Mouse (Mus musculus) Patski (cell line): ENCODE results near the gene Crb3. TPM values are rescaled to one million over a fixed set of nuclear protein-coding genes. Genes with fewer than 3 reads are reported as not detected.

ENCODE experiments used
- ATAC-seq: fragments of 100-300 bp; one replicate; pipeline ENCODE4 v1.8.0; 2021
- CTCF ChIA-PET: fragments of 350-600 bp; sonication (Branson Sonifier 250); formaldehyde crosslinking; loops from one replicate; lab custom pipeline; 2022; ENCODE audit warnings: inconsistent platforms; lab: Charles Lee
- POLR2A ChIA-PET: fragments of 350-600 bp; sonication (Branson Sonifier 250); formaldehyde crosslinking; loops from one replicate; lab custom pipeline; 2022; ENCODE audit warnings: antibody characterized with exemption, inconsistent platforms; lab: Charles Lee
- DNase-seq: peaks from one replicate; pipeline ENCODE4 v3.0.0-alpha.2; 2011; ENCODE audit warnings: low read depth, low spot score
- H3K27me3 ChIP-seq: fragments of 371-371 bp; one replicate; pipeline ENCODE4 v1.5.1; 2021
- CTCF ChIP-seq: fragments of 100-300 bp; IDR thresholded peaks from one replicate; pipeline ENCODE4 v1.5.1; 2021
- in situ Hi-C: fragments of 300-500 bp; cut with MboI; formaldehyde crosslinking; loops from 3 replicates; pipeline ENCODE4 v1.11.1; 2018; ENCODE audit warnings: low pct_unique_long_range_greater_than_20kb, mixed read lengths
- polyA plus RNA-seq: library from polyadenylated mRNA; unstranded; gene quantifications from one replicate; pipeline ENCODE4 v1.2.3, GENCODE M21; 2021

Gene Crb3
- 31.4 TPM for polyA plus RNA-seq

GRCm38 (mm10) chr17:57058891-57059485, at the start of gene Crb3:
Gene Crb3, plus strand, starts transcription at chr17:57059105.
- TF ChIP-seq CTCF, result no peak
- DNase-seq (no peak), ATAC-seq (no peak)
- CTCF ChIA-PET, result no interaction called here
- POLR2A ChIA-PET, result no interaction called here
- no peaks in the 10 kb centered on the region for H3K27me3 ChIP-seq
- in situ Hi-C loops, result no loop called here

- no peak for DNase-seq
- CTCF ChIA-PET, result interaction anchor here (0.7 kb wide), 1 partner anchor 14 kb away, joined by 4 read pairs; the partner anchor contains the start of gene Alkbh7
- no peak for TF ChIP-seq CTCF
- no peaks in the 10 kb centered on the region for H3K27me3 ChIP-seq
- in situ Hi-C loops, result no loop called here
- POLR2A ChIA-PET, result no interaction called here
- peak; percentile 28 for ATAC-seq
Measured at GRCm38 (mm10) chr17:57010911-57011235, 48.0 kb upstream of the Crb3 start.

GRCm38 (mm10) chr17:57011236-57012141, 47.4 kb upstream of the Crb3 start, which contains the start of the genes Gtf2f1 and Gm17949:
Gene Gtf2f1, minus strand, starts transcription at chr17:57011288.
Gene Gm17949, plus strand, starts transcription at chr17:57011469.
- H3K27me3 ChIP-seq, result no peaks in the 10 kb centered on the region
- TF ChIP-seq CTCF, result no peak
- ATAC-seq, result peak; percentile 87
- in situ Hi-C loops, result no loop called here
- DNase-seq, result peak; percentile 99
- CTCF ChIA-PET, result interaction anchor here (0.7 kb wide), 1 partner anchor 14 kb away, joined by 4 read pairs; the partner anchor contains the start of gene Alkbh7
- POLR2A ChIA-PET, result no interaction called here

GRCm38 (mm10) chr17:57012245-57012795, 46.6 kb upstream of the Crb3 start:
- DNase-seq, result no peak
- CTCF ChIA-PET, result no interaction called here
- H3K27me3 ChIP-seq, result no peaks in the 10 kb centered on the region
- POLR2A ChIA-PET, result no interaction called here
- TF ChIP-seq CTCF, result no peak
- ATAC-seq, result no peak
- in situ Hi-C loops, result no loop called here

- ChIA-PET POLR2A (no interaction called here), CTCF (no interaction called here)
- no peak for ATAC-seq
- in situ Hi-C loops, result no loop called here
- no peak for DNase-seq
- TF ChIP-seq CTCF, result no peak
- H3K27me3 ChIP-seq, result no peaks in the 10 kb centered on the region
Measured at GRCm38 (mm10) chr17:57019693-57020092, 39.2 kb upstream of the Crb3 start.

GRCm38 (mm10) chr17:57020960-57021359, 37.9 kb upstream of the Crb3 start:
- ATAC-seq, result no peak
- ChIA-PET CTCF (no interaction called here), POLR2A (no interaction called here)
- in situ Hi-C loops, result no loop called here
- no peak for DNase-seq
- no peaks in the 10 kb centered on the region for H3K27me3 ChIP-seq
- no peak for TF ChIP-seq CTCF

GRCm38 (mm10) chr17:57027471-57027870, 31.4 kb upstream of the Crb3 start:
- TF ChIP-seq CTCF, result no peak
- in situ Hi-C loops, result no loop called here
- DNase-seq, result no peak
- POLR2A ChIA-PET, result no interaction called here
- CTCF ChIA-PET, result interaction anchor here (1.8 kb wide), 1 partner anchor 11 kb away, joined by 9 read pairs; no protein-coding TSS in a partner anchor
- no peak for ATAC-seq
- no peaks in the 10 kb centered on the region for H3K27me3 ChIP-seq

GRCm38 (mm10) chr17:57029691-57030090, 29.2 kb upstream of the Crb3 start:
- no peak for TF ChIP-seq CTCF
- POLR2A ChIA-PET, result no interaction called here
- in situ Hi-C loops, result no loop called here
- ATAC-seq (no peak), DNase-seq (no peak)
- CTCF ChIA-PET, result no interaction called here
- no peaks in the 10 kb centered on the region for H3K27me3 ChIP-seq

GRCm38 (mm10) chr17:57030931-57031660, 27.8 kb upstream of the Crb3 start, which contains the start of gene Khsrp:
Gene Khsrp, minus strand, starts transcription at chr17:57031522.
- in situ Hi-C loops, result no loop called here
- POLR2A ChIA-PET, result interaction anchor here (0.8 to 1.1 kb wide), 2 partner anchors 25 to 214 kb away, joined by 3 to 4 read pairs; no protein-coding TSS in a partner anchor
- H3K27me3 ChIP-seq, result no peaks in the 10 kb centered on the region

More at GRCm38 (mm10) chr17:57030931-57031660, 27.8 kb upstream of the Crb3 start, which contains the start of gene Khsrp:
- no peak for TF ChIP-seq CTCF
- ATAC-seq (no peak), DNase-seq (no peak)
- CTCF ChIA-PET, result interaction anchor here (1.2 to 2.9 kb wide), 3 partner anchors 12 to 29 kb away, joined by 3 to 13 read pairs (median 5); no protein-coding TSS in a partner anchor
